Mouse (Mus musculus) liver, embryonic 14.5 days (tissue): ENCODE data around the gene Qdpr.

Source experiments
- CTCF ChIP-seq: IDR thresholded peaks from 2 replicates; pipeline ENCODE4 v1.5.1; 2016; ENCODE audit warnings: antibody characterized with exemption, low read depth, control low read depth
- EP300 ChIP-seq: IDR thresholded peaks from 2 replicates; pipeline ENCODE4 v1.6.1; 2016; ENCODE audit warnings: antibody characterized with exemption, low read depth

DNA sequence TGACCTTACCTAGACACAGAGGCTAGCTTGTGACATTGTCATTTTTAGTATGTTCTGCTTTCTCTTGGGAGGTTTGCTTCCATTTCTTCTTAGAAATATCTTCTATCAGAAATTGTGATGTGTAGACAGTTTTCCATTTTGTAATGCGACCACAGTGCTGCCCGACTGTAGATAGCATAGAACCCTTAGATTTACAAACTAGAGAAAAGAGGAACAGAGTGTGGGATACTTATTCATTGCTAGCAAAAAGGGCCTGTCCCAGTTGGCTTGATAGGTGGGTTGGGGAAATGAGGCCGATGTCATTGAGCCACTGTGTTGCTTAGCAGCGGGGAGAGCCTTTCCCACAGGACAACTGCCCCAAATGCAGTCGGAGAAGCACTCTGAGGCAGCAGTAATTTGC, 47.5 kb upstream of the Qdpr start:
- TF ChIP-seq EP300: no peak
- no peak for TF ChIP-seq CTCF
